Mouse (Mus musculus) kidney, adult 2 months (tissue): ENCODE data around the gene Hist1h3g.

ENCODE experiments used
- CTCF ChIP-seq: fragments of 200-500 bp; conservative IDR thresholded peaks from 2 replicates; pipeline ENCODE4 v1.5.1; 2011; ENCODE audit warnings: low read depth, mild to moderate bottlenecking, control low read depth, low read length, moderate library complexity, mixed read lengths; ENCODE audit not compliant: insufficient read depth, insufficient read length
- POLR2A ChIP-seq: fragments of 200-500 bp; IDR thresholded peaks from one replicate; pipeline ENCODE4 v1.6.1; 2011; ENCODE audit warnings: low read depth, low read length, control low read depth

DNA sequence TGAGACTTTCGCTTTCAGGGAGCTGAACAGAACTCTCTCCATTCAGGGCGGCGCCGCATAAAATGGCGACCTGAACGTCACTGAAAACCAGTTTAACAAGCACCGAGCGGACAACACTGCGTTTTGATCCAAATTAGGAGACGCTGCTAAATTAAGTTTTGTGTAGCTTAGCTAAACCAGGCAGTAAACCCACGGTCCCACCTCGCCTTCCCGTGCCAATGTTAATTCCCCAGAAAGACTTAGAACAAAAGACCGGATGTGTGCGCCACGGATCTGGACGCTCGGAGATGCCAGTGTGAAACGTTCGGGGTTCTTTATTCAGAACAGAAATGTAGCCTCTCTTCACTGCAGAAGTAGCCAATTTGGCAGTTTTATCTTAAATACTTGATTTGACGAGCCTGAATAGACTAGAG is 49.8 kb downstream of the Hist1h3g start:
- TF ChIP-seq POLR2A (no peak), CTCF (no peak)
